Mouse (Mus musculus) myocyte (in vitro differentiated cells): ENCODE results near the gene Cabp7.

Source experiments
- E2F4 ChIP-seq: IDR thresholded peaks from one replicate; pipeline ENCODE4 v1.6.1; 2011; ENCODE audit warnings: mild to moderate bottlenecking, control low read depth, moderate library complexity; ENCODE audit not compliant: insufficient read depth
- MYOG ChIP-seq, 3 experiments: IDR thresholded peaks; one replicate each; pipeline ENCODE4 v1.6.1; 2011; ENCODE audit warnings: control low read depth in 2 of 3, low read depth in 2 of 3, mild to moderate bottlenecking in 2 of 3; ENCODE audit not compliant: insufficient read length in 2 of 3, control insufficient read depth in 1 of 3, insufficient read depth in 1 of 3
- POLR2A ChIP-seq: IDR thresholded peaks from one replicate; pipeline ENCODE4 v1.6.1; 2011; ENCODE audit warnings: low read depth, mild to moderate bottlenecking, control low read depth, moderate library complexity; ENCODE audit not compliant: insufficient read length
- REST ChIP-seq: IDR thresholded peaks from one replicate; pipeline ENCODE4 v1.6.1; 2011; ENCODE audit warnings: mild to moderate bottlenecking, control low read depth, moderate library complexity; ENCODE audit not compliant: insufficient read depth, insufficient read length
- SRF ChIP-seq: IDR thresholded peaks from one replicate; pipeline ENCODE4 v1.6.1; 2011; ENCODE audit warnings: low read depth; ENCODE audit not compliant: control insufficient read depth, insufficient read length
- USF1 ChIP-seq: IDR thresholded peaks from one replicate; pipeline ENCODE4 v1.6.1; 2011; ENCODE audit warnings: low read depth, mild to moderate bottlenecking, control low read depth, moderate library complexity

- no peak for TF ChIP-seq USF1
- peak; percentile 12 for TF ChIP-seq POLR2A
- TF ChIP-seq E2F4, result no peak
- TF ChIP-seq SRF, result no peak
- no peak for TF ChIP-seq MYOG (IDR thresholded peaks at IDR 0.05; ENCODE audit: control insufficient read depth in 1 of 3, insufficient read depth in 1 of 3, insufficient read length in 2 of 3, low read depth in 2 of 3)
- TF ChIP-seq REST, result no peak
These were observed 7.9 kb downstream of the Cabp7 start for GRCm38 (mm10) chr11:4738719-4739118.
